Mouse (Mus musculus): ENCODE data around the gene Ywhab. TPM values are rescaled to one million over a fixed set of nuclear protein-coding genes. Genes with fewer than 3 reads are reported as not detected.
A peak's percentile ranks its signal among the peaks of the same experiment; 100 is the strongest.

Gene Ywhab
- polyA plus RNA-seq (2012; rRNA removed): 24.0 and 26.4 TPM in 2 replicates

DNA sequence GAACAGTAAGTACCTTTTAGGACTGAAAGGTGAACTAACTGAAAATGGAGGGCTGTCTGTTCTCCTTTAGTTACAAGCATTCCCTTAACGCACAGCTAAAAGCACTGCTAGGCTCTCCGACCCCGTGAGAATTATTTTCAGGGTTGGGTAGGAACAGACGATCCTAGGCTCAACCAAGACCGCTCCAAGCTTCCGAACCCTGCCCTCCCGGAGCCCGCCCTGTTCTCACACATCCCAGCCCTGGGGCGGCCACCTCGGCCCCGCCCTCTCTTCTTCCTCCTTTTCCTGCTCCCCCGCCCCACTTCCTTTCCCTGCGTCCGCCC lies at the start of gene Ywhab:
TSS of gene Ywhab (plus strand) at position 307 of the 323 bp plus-strand sequence.
- peak within 1 kb of the TSS; percentile 96 for H3K4me3 ChIP-seq (ENCODE audit: extremely low read depth, insufficient read depth, insufficient read length)
- TF ChIP-seq CTCF (IDR thresholded peaks at IDR 0.05; ENCODE audit: extremely low read depth, insufficient read depth, insufficient read length, insufficient replicate concordance): no peak
- no peak for TF ChIP-seq POLR2A (IDR thresholded peaks at IDR 0.05; ENCODE audit: low read depth, low read length)
- WGBS: 0% methylated on average over 14 of the region's 14 CpGs
- peak within 1 kb of the TSS; percentile 97 for H3K27ac ChIP-seq (ENCODE audit: insufficient read depth, low read length)
- no peak for DNase-seq (ENCODE audit: low read depth in 1 of 2, low spot score in 2 of 2)
- no peaks in the 10 kb centered on the region for H3K27me3 ChIP-seq (ENCODE audit: control insufficient read depth, insufficient read depth, low read length)
- H3K4me1 ChIP-seq (ENCODE audit: control insufficient read depth, insufficient read depth, insufficient read length): peaks cover 6% of the 10 kb centered on the region; the same call in 1 of the 2 replicates
- H3K36me3 ChIP-seq (ENCODE audit: control insufficient read depth, insufficient read depth, low read length): no peaks in the 10 kb centered on the region

DNA sequence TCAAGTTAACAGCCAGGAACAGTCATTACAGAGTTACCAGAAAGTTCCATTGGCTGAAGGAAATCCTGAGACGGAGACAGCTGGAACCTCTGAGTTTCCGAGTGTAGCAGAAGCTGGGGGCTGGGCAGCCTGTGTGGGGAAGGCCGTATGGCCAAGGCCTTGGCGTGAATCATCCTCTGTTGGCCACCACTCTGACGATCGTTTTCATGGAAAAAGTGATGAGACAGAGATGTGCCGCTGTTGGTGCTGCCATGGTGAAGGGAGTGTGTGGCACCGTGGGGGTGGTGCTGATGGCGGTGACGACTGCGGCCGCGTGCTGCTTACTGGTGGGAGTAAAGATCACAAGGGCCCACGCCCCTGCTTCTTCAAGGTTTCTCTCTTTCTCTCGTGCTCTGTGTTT lies 48.5 kb upstream of the Ywhab start:
- TF ChIP-seq CTCF (IDR thresholded peaks at IDR 0.05; ENCODE audit: extremely low read depth, insufficient read depth, insufficient read length, insufficient replicate concordance) (no peak), POLR2A (IDR thresholded peaks at IDR 0.05; ENCODE audit: low read depth, low read length) (no peak)
- no peaks in the 10 kb centered on the region for H3K27me3 ChIP-seq (ENCODE audit: control insufficient read depth, insufficient read depth, low read length)
- WGBS: 79% methylated on average over 15 of the region's 15 CpGs
- DNase-seq (ENCODE audit: low read depth in 1 of 2, low spot score in 2 of 2): no peak
- H3K4me1 ChIP-seq (ENCODE audit: control insufficient read depth, insufficient read depth, insufficient read length): no peaks in the 10 kb centered on the region
- H3K4me3 ChIP-seq (ENCODE audit: extremely low read depth, insufficient read depth, insufficient read length): no peak overlapping the region
- H3K36me3 ChIP-seq (ENCODE audit: control insufficient read depth, insufficient read depth, low read length): no peaks in the 10 kb centered on the region
- no peak overlapping the region for H3K27ac ChIP-seq (ENCODE audit: insufficient read depth, low read length)

DNA sequence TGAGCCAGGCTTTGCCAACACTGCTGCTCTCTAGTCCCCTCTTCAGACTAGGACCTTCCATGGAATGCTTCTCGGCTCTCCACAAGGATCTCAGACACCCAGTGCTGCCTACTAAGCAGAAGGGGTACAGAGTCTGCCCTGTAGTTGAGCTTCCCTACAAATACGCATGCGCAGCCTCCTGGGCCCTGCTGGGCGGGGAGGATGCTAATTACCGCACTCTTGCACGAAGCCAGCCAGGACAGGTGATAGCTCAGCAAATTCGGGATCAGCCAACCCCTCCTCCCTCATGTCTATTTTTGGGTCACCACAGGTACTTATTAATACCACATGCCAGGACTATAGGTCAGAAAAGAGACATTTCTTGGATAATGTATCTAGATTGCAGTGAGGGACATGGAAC lies 46.8 kb upstream of the Ywhab start:
- no peaks in the 10 kb centered on the region for H3K27me3 ChIP-seq (ENCODE audit: control insufficient read depth, insufficient read depth, low read length)
- no peaks in the 10 kb centered on the region for H3K4me1 ChIP-seq (ENCODE audit: control insufficient read depth, insufficient read depth, insufficient read length)
- no peak overlapping the region for H3K27ac ChIP-seq (ENCODE audit: insufficient read depth, low read length)
- no peaks in the 10 kb centered on the region for H3K36me3 ChIP-seq (ENCODE audit: control insufficient read depth, insufficient read depth, low read length)
- no peak for DNase-seq (ENCODE audit: low read depth in 1 of 2, low spot score in 2 of 2)
- 87% methylated on average over 7 of the region's 7 CpGs for WGBS
- TF ChIP-seq POLR2A (IDR thresholded peaks at IDR 0.05; ENCODE audit: low read depth, low read length) (no peak), CTCF (IDR thresholded peaks at IDR 0.05; ENCODE audit: extremely low read depth, insufficient read depth, insufficient read length, insufficient replicate concordance) (no peak)
- H3K4me3 ChIP-seq (ENCODE audit: extremely low read depth, insufficient read depth, insufficient read length): no peak overlapping the region

DNA sequence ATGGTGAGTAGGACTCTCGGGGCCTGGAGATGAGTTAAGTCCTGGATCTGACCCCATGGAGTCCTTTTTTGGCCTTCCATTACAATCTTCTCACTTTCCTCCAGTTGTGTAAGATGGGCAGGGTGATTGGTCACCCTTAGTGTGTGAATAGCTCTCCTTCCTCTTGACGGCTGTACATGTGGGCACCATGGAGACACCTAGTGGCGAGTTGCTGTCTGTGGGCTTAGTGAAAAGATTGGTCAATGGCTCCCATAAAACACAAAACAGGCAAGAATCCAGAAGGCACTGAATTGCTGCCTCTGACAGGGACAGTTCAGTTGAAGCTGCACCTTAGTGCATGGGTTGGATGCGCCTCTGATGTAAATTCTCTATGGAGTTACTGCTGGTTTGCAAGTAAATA lies 43.0 kb upstream of the Ywhab start:
- WGBS: 20% methylated on average over 4 of the region's 4 CpGs
- H3K27ac ChIP-seq (ENCODE audit: insufficient read depth, low read length): no peak overlapping the region
- no peaks in the 10 kb centered on the region for H3K4me1 ChIP-seq (ENCODE audit: control insufficient read depth, insufficient read depth, insufficient read length)
- peak in 1 of 2 experiments; percentile 37 for DNase-seq (ENCODE audit: low read depth in 1 of 2, low spot score in 2 of 2)
- no peak overlapping the region for H3K4me3 ChIP-seq (ENCODE audit: extremely low read depth, insufficient read depth, insufficient read length)
- TF ChIP-seq POLR2A (IDR thresholded peaks at IDR 0.05; ENCODE audit: low read depth, low read length) (no peak), CTCF (IDR thresholded peaks at IDR 0.05; ENCODE audit: extremely low read depth, insufficient read depth, insufficient read length, insufficient replicate concordance) (peak; percentile 31; the same call in 1 of the 2 replicates)
- H3K36me3 ChIP-seq (ENCODE audit: control insufficient read depth, insufficient read depth, low read length): no peaks in the 10 kb centered on the region
- no peaks in the 10 kb centered on the region for H3K27me3 ChIP-seq (ENCODE audit: control insufficient read depth, insufficient read depth, low read length)

DNA sequence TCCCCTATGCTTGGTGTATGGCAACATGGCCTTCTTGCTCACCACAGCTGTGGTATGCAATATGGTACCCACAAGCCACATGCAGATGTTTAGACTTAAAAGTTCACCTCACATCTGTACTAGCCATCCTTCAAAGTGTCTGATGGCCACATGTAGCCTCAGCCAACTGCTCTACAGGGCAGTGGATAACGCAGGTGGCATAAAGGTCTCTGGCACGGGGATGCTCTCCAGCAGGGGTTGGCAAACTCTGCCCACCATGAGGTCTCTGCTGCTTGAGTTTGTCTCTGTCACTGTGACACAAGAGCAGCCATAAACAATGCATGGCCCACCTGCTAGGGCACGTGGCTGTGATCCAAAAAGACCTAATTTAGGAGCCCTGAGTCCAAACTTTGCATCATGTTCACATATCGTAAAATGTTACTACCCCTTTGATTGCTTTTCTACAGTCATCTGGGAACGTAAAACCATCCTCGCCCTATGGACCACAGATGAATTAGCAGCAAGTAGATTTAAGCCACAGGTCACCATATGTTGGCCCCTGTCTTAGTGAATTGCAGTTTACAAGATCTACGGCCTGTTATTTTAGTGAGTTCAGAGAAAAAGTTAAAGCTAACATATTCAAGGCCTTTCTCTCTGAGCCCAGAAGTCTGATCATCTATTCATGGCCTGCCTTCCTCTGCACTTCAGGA lies 41.0 kb upstream of the Ywhab start:
- Histone ChIP-seq H3K4me1 (ENCODE audit: control insufficient read depth, insufficient read depth, insufficient read length) (no peaks in the 10 kb centered on the region), H3K27me3 (ENCODE audit: control insufficient read depth, insufficient read depth, low read length) (no peaks in the 10 kb centered on the region), H3K36me3 (ENCODE audit: control insufficient read depth, insufficient read depth, low read length) (no peaks in the 10 kb centered on the region), H3K4me3 (ENCODE audit: extremely low read depth, insufficient read depth, insufficient read length) (no peak overlapping the region), H3K27ac (ENCODE audit: insufficient read depth, low read length) (no peak overlapping the region)
- TF ChIP-seq POLR2A (IDR thresholded peaks at IDR 0.05; ENCODE audit: low read depth, low read length) (no peak), CTCF (IDR thresholded peaks at IDR 0.05; ENCODE audit: extremely low read depth, insufficient read depth, insufficient read length, insufficient replicate concordance) (no peak)
- WGBS: 75% methylated on average over 7 of the region's 7 CpGs
- DNase-seq (ENCODE audit: low read depth in 1 of 2, low spot score in 2 of 2): no peak

DNA sequence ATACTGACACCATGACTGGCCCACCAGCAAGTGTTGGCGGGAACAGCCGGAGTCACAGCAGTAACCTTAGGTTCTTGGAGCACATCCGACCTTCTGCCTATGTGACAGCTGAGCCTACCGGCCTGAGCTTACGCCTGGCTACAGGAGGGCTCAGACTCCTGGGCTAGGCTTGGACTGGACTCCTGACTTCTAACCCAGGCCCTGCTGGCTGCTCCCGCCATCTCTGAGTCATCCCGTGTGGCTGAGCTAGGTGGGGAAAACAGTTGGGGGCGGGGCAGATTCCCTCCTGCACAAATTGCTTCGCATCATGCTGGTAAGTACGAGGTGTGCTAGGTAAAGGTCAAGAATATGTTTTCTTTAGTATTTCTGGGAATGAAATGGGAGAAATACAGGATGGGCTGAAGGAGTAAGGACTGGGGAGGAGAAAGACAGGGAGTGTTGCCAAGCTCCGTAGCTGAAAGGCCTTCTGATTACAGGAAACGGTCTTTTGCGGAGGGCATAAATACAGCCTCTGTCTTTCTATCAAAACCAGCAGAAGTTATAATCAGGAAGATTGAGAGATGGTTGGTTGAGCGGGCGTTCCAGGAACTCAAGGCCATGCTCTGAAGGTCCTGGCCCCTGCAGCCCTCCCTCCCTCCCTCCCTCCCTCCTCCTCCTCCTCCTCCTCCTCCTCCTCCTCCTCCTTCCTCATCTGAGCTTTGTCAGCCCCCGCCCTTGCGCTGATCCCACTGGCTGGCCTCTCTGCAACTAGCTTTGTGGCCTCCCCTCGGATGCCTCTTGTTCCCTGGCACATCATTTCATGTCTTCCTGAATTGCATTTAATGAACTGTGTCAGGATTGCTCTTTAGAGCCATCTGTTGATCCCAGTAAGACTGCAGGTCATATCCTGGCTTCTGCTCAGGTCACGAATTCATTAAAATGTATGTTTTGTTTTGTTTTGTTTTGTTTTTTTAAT lies 29.9 kb upstream of the Ywhab start:
- Histone ChIP-seq H3K4me3 (ENCODE audit: extremely low read depth, insufficient read depth, insufficient read length) (no peak overlapping the region; the same call in 1 of the 2 replicates), H3K4me1 (ENCODE audit: control insufficient read depth, insufficient read depth, insufficient read length) (no peaks in the 10 kb centered on the region), H3K27ac (ENCODE audit: insufficient read depth, low read length) (no peak overlapping the region), H3K27me3 (ENCODE audit: control insufficient read depth, insufficient read depth, low read length) (no peaks in the 10 kb centered on the region; the same call in 1 of the 2 replicates), H3K36me3 (ENCODE audit: control insufficient read depth, insufficient read depth, low read length) (no peaks in the 10 kb centered on the region)
- WGBS: 71% methylated on average over 19 of the region's 19 CpGs
- TF ChIP-seq POLR2A (IDR thresholded peaks at IDR 0.05; ENCODE audit: low read depth, low read length) (no peak), CTCF (IDR thresholded peaks at IDR 0.05; ENCODE audit: extremely low read depth, insufficient read depth, insufficient read length, insufficient replicate concordance) (no peak)
- no peak for DNase-seq (ENCODE audit: low read depth in 1 of 2, low spot score in 2 of 2)
